Mouse (Mus musculus): ENCODE measurements around the gene Arid1b. TPM values are rescaled to one million over a fixed set of nuclear protein-coding genes. Genes with fewer than 3 reads are reported as not detected.

The Arid1b gene
- polyA plus RNA-seq, 1 experiment from 2014 or later = 22.3 TPM

- no peaks in the 10 kb centered on the region for H3K36me3 ChIP-seq
- H3K27me3 ChIP-seq = no peaks in the 10 kb centered on the region
- whole genome bisulfite sequencing = 87% methylated on average over 6 of the region's 6 CpGs
- ATAC-seq (ENCODE audit: low FRiP score) = no peak
- no peak overlapping the region for H3K27ac ChIP-seq
- no peak overlapping the region for H3K9ac ChIP-seq
- peaks cover 58% of the 10 kb centered on the region for H3K4me1 ChIP-seq
- H3K4me2 ChIP-seq (replicated peaks) = no peak overlapping the region
- H3K9me3 ChIP-seq (replicated peaks) = no peaks in the 10 kb centered on the region
- H3K4me3 ChIP-seq = no peak overlapping the region
These were observed 70.6 kb downstream of the Arid1b start for GRCm38 (mm10) chr17:5064777-5065176.

GRCm38 (mm10) chr17:5065270-5065669, 71.1 kb downstream of the Arid1b start:
- no peaks in the 10 kb centered on the region for H3K36me3 ChIP-seq
- H3K4me2 ChIP-seq (replicated peaks) = no peak overlapping the region
- 83% methylated on average over 6 of the region's 6 CpGs for WGBS
- H3K27me3 ChIP-seq = no peaks in the 10 kb centered on the region
- no peak overlapping the region for H3K4me3 ChIP-seq
- no peak overlapping the region for H3K27ac ChIP-seq
- H3K9ac ChIP-seq = no peak overlapping the region
- no peaks in the 10 kb centered on the region for H3K9me3 ChIP-seq (replicated peaks)
- peaks cover 54% of the 10 kb centered on the region for H3K4me1 ChIP-seq
- ATAC-seq (ENCODE audit: low FRiP score) = no peak

GRCm38 (mm10) chr17:5066835-5067234, 72.7 kb downstream of the Arid1b start:
- Histone ChIP-seq H3K4me2 (replicated peaks) (no peak overlapping the region), H3K4me1 (peaks cover 51% of the 10 kb centered on the region), H3K27ac (no peak overlapping the region), H3K9ac (no peak overlapping the region), H3K27me3 (no peaks in the 10 kb centered on the region), H3K4me3 (no peak overlapping the region), H3K36me3 (no peaks in the 10 kb centered on the region), H3K9me3 (replicated peaks) (no peaks in the 10 kb centered on the region)
- ATAC-seq (ENCODE audit: low FRiP score) = no peak
- 83% methylated on average over 8 of the region's 8 CpGs for whole genome bisulfite sequencing

GRCm38 (mm10) chr17:5067264-5067663, 73.1 kb downstream of the Arid1b start:
- H3K4me1 ChIP-seq = peaks cover 51% of the 10 kb centered on the region
- no peak overlapping the region for H3K4me2 ChIP-seq (replicated peaks)
- no peak for ATAC-seq (ENCODE audit: low FRiP score)
- H3K27me3 ChIP-seq = no peaks in the 10 kb centered on the region
- 54% methylated on average over 4 of the region's 4 CpGs for WGBS
- no peak overlapping the region for H3K4me3 ChIP-seq
- no peak overlapping the region for H3K9ac ChIP-seq
- no peaks in the 10 kb centered on the region for H3K36me3 ChIP-seq
- no peaks in the 10 kb centered on the region for H3K9me3 ChIP-seq (replicated peaks)
- H3K27ac ChIP-seq = 0 out of 2 replicates have a peak overlapping the region, but pooled peaks have one; percentile 17

DNA sequence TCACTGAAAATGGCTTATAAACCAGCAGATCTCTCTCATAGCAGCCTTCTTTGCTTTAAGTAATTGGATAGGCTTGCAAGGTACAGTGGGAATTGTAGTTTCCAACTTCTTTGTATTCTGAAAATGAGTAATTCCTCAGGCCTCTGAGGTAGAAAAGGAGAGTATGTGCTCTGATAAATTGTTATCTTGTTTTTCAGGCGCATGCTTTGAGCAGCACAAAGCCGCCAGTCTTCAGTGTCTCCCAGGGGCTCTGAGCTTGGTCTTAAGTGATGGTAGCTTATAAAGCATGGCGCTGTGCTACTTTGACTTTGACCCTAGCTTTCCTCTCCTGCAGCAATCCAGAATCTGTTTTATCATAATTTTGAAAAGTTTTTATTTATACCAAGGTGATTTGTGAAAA, 76.3 kb downstream of the Arid1b start:
- no peak overlapping the region for H3K4me2 ChIP-seq (replicated peaks)
- H3K27ac ChIP-seq = no peak overlapping the region
- H3K36me3 ChIP-seq = no peaks in the 10 kb centered on the region
- no peak overlapping the region for H3K4me3 ChIP-seq
- no peaks in the 10 kb centered on the region for H3K27me3 ChIP-seq
- 75% methylated on average over 3 of the region's 3 CpGs for WGBS
- no peak overlapping the region for H3K9ac ChIP-seq
- no peak for ATAC-seq (ENCODE audit: low FRiP score)
- no peaks in the 10 kb centered on the region for H3K9me3 ChIP-seq (replicated peaks)
- H3K4me1 ChIP-seq = peaks cover 50% of the 10 kb centered on the region

- Histone ChIP-seq H3K36me3 (no peaks in the 10 kb centered on the region), H3K9ac (no peak overlapping the region), H3K27ac (no peak overlapping the region), H3K4me2 (replicated peaks) (no peak overlapping the region), H3K27me3 (no peaks in the 10 kb centered on the region), H3K9me3 (replicated peaks) (no peaks in the 10 kb centered on the region), H3K4me3 (no peak overlapping the region), H3K4me1 (peaks cover 36% of the 10 kb centered on the region)
- WGBS = 84% methylated on average over 4 of the region's 4 CpGs
- no peak for ATAC-seq (ENCODE audit: low FRiP score)
These were observed 78.4 kb downstream of the Arid1b start for GRCm38 (mm10) chr17:5072539-5072938.

DNA sequence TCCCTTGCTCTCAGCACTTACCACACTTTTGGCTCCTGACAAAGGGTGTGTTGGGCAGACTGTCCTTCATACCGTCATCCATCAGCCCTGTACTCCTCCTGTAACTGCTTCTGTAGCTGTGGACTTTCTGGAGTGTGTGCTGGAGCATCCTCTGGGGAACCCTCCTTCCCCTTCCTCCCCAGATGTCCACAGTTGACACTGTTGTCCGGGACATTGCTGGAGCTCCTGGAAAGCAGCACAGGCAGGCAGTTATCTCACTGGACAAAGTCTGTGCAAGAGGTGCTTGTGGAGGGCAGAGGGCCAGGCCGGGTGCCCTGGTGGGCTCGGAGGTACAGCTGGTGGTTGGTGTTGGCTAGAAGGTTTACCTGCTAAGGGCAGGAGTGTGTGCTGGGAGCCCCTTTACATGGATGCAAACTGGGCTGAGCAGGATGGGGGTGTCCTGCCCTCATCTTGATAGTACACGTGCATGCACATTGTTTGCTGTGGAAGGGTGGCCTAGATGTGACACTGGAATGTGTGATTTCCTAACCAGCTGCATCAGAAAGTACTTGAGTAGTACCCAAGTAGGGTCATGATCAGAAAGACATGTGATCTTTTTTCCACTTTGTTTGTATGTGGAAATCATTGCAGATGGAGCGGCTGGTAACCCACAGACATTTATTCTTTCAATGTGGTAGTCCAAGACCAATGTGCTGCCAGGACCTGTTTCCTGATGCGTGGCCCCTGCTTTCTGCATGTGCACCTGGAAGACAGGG, 80.8 kb downstream of the Arid1b start:
- H3K4me3 ChIP-seq = no peak overlapping the region
- H3K36me3 ChIP-seq = no peaks in the 10 kb centered on the region
- no peak overlapping the region for H3K9ac ChIP-seq
- 78% methylated on average over 7 of the region's 7 CpGs for WGBS
- H3K4me2 ChIP-seq (replicated peaks) = no peak overlapping the region
- no peak for ATAC-seq (ENCODE audit: low FRiP score)
- H3K27ac ChIP-seq = no peak overlapping the region
- no peaks in the 10 kb centered on the region for H3K9me3 ChIP-seq (replicated peaks)
- H3K27me3 ChIP-seq = no peaks in the 10 kb centered on the region
- H3K4me1 ChIP-seq = peaks cover 36% of the 10 kb centered on the region

DNA sequence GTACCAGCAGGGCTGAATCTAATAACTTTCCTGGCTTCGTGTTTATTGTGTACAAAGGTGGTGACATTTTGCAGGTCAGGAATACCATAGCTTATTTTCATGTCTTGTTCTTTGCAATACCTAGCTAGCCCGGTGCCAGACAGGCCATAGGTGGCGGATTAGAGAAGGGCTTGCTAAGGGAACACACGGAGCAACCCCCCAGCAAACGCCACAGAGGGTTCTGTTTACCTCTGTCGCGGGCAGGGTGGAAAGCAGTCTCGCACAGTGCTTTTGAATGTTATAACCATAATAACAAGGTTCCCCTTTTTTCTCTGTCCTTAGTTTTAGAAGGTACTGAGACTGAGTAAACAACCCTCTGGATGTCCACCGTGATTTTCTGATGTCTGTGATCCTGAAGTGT, 83.9 kb downstream of the Arid1b start:
- Histone ChIP-seq H3K4me3 (no peak overlapping the region), H3K36me3 (no peaks in the 10 kb centered on the region), H3K9ac (no peak overlapping the region), H3K27ac (0 out of 2 replicates have a peak overlapping the region, but pooled peaks have one; percentile 9), H3K27me3 (no peaks in the 10 kb centered on the region), H3K9me3 (replicated peaks) (no peaks in the 10 kb centered on the region), H3K4me1 (peaks cover 58% of the 10 kb centered on the region), H3K4me2 (replicated peaks) (no peak overlapping the region)
- ATAC-seq (ENCODE audit: low FRiP score) = no peak
- 76% methylated on average over 9 of the region's 9 CpGs for WGBS

- H3K27ac ChIP-seq = peak overlapping the region; percentile 1; the same call in 1 of the 2 replicates
- WGBS = 72% methylated on average over 5 of the region's 5 CpGs
- ATAC-seq (ENCODE audit: low FRiP score) = no peak
These were observed 84.4 kb downstream of the Arid1b start for GRCm38 (mm10) chr17:5078576-5078975.

GRCm38 (mm10) chr17:5080884-5081419, 86.8 kb downstream of the Arid1b start:
- Histone ChIP-seq H3K4me1 (peaks cover 82% of the 10 kb centered on the region), H3K27ac (no peak overlapping the region), H3K27me3 (no peaks in the 10 kb centered on the region), H3K36me3 (no peaks in the 10 kb centered on the region), H3K9ac (no peak overlapping the region), H3K4me3 (no peak overlapping the region), H3K4me2 (replicated peaks) (no peak overlapping the region), H3K9me3 (replicated peaks) (no peaks in the 10 kb centered on the region)
- WGBS = 61% methylated on average over 12 of the region's 12 CpGs
- no peak for ATAC-seq (ENCODE audit: low FRiP score)

More at GRCm38 (mm10) chr17:5078576-5078975, 84.4 kb downstream of the Arid1b start:
- Histone ChIP-seq H3K36me3 (no peaks in the 10 kb centered on the region), H3K4me1 (peaks cover 64% of the 10 kb centered on the region), H3K9ac (no peak overlapping the region), H3K9me3 (replicated peaks) (no peaks in the 10 kb centered on the region), H3K4me3 (no peak overlapping the region), H3K27me3 (no peaks in the 10 kb centered on the region), H3K4me2 (replicated peaks) (no peak overlapping the region)

DNA sequence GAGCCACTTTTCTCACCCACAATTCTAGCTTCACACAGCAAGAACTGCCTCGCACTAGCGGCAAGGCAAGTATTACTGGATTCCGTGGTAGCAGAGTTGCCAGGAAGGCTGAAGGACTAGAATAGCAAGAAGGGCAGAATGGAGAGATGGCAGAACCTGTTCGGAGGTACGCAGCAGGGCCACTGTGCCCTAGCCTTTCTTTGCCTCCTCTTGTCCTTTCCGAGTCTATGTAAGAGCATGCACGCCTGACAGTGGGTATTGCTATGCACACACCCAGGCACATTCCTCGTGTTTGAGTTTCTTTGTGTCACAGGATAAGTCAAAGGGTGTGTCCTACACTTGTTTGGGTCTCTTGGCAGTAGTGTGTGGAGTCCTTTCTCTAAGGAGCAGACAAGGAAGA, 88.1 kb downstream of the Arid1b start:
- H3K4me1 ChIP-seq = peaks cover 87% of the 10 kb centered on the region
- H3K27me3 ChIP-seq = no peaks in the 10 kb centered on the region
- H3K36me3 ChIP-seq = no peaks in the 10 kb centered on the region
- no peak overlapping the region for H3K9ac ChIP-seq
- H3K9me3 ChIP-seq (replicated peaks) = no peaks in the 10 kb centered on the region
- peak overlapping the region; percentile 17; the same call in 1 of the 2 replicates for H3K27ac ChIP-seq
- ATAC-seq (ENCODE audit: low FRiP score) = no peak
- 86% methylated on average over 8 of the region's 8 CpGs for WGBS
- no peak overlapping the region for H3K4me2 ChIP-seq (replicated peaks)
- H3K4me3 ChIP-seq = no peak overlapping the region

GRCm38 (mm10) chr17:5083497-5083896, 89.4 kb downstream of the Arid1b start:
- H3K4me2 ChIP-seq (replicated peaks) = no peak overlapping the region
- no peaks in the 10 kb centered on the region for H3K9me3 ChIP-seq (replicated peaks)
- H3K36me3 ChIP-seq = no peaks in the 10 kb centered on the region
- peak overlapping the region; percentile 58 for H3K27ac ChIP-seq
- H3K4me3 ChIP-seq = no peak overlapping the region
- ATAC-seq (ENCODE audit: low FRiP score) = no peak
- no peaks in the 10 kb centered on the region for H3K27me3 ChIP-seq
- 79% methylated on average over 3 of the region's 3 CpGs for WGBS
- peaks cover 81% of the 10 kb centered on the region for H3K4me1 ChIP-seq
- H3K9ac ChIP-seq = no peak overlapping the region

DNA sequence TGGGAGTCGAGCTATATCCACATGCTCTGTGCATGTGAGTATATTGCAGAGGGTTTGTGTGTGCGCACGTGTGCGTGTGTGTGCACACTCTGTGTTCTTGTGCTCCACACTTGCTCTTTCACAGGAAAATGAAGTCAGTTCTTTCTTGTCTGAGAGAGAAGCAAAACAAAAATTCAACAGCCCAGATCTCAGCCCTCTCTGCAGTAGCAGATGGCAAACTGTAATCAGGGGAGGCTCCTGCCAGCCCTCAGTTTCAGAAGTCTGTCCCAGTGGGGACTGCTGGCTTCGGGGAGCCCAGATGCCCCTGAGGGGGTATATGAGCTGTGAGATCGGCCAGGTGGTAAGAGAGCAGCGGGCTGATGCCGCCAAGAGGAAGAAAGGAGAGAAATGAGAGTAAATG, 90.0 kb downstream of the Arid1b start:
- Histone ChIP-seq H3K27me3 (no peaks in the 10 kb centered on the region), H3K9me3 (replicated peaks) (no peaks in the 10 kb centered on the region), H3K9ac (no peak overlapping the region), H3K27ac (peak overlapping the region; percentile 58), H3K4me1 (peaks cover 78% of the 10 kb centered on the region), H3K4me2 (replicated peaks) (0 out of 2 replicates have a peak overlapping the region, but pooled peaks have one; percentile 0), H3K36me3 (no peaks in the 10 kb centered on the region), H3K4me3 (no peak overlapping the region)
- 48% methylated on average over 8 of the region's 8 CpGs for WGBS
- peak; percentile 57 for ATAC-seq (ENCODE audit: low FRiP score)

Data from hindbrain, embryonic 12.5 days (tissue).